Mouse (Mus musculus): ENCODE results near the gene Cryga.
"Not testable (repeated sequence)": the region's sequence is repeated elsewhere in the genome, so short reads cannot be mapped to it uniquely, and the experiment has no call there.

DNA sequence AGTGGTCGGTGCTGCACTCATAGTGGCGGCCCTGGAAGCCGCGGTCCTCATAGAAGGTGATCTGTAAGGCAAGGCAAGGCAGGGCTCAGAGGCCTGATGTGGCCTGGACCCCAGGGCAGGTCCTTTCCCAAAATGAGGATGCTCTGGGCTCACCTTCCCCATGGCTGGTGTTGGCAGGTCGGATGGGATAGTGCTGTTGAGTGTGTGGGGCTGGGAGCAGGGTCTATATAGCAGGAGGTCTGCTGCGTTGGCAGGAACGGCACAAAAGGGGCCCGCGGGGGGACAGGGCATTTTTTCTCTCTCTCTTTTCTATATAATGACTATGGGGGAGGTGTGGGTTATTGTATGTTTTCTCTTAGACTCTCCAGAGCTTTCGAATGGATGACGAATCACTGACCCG lies 52.2 kb downstream of the Cryga start, which contains the start of gene Cryge:
- not testable (repeated sequence) for TF ChIP-seq CTCF, EP300 (IDR thresholded peaks at IDR 0.05; ENCODE audit: low read depth)
